Mouse (Mus musculus): ENCODE results near the gene Stx8. TPM values are rescaled to one million over a fixed set of nuclear protein-coding genes. Genes with fewer than 3 reads are reported as not detected.
A peak's percentile ranks its signal among the peaks of the same experiment; 100 is the strongest.

Gene Stx8
- polyA plus RNA-seq, 1 experiment from 2014 or later: 59.4 TPM

GRCm38 (mm10) chr11:68074686-68075085 lies 108.7 kb downstream of the Stx8 start:
- no peaks in the 10 kb centered on the region for H3K36me3 ChIP-seq
- H3K4me3 ChIP-seq: no peak overlapping the region
- H3K27me3 ChIP-seq: peaks cover 26% of the 10 kb centered on the region
- no peak for ATAC-seq (ENCODE audit: low FRiP score, low read depth)
- H3K27ac ChIP-seq: no peak overlapping the region
- peaks cover 48% of the 10 kb centered on the region for H3K4me1 ChIP-seq
- H3K4me2 ChIP-seq (replicated peaks): peak overlapping the region; percentile 2; the same call in 1 of the 2 replicates
- 22% methylated on average over 5 of the region's 5 CpGs for WGBS
- no peak overlapping the region for H3K9ac ChIP-seq
- no peaks in the 10 kb centered on the region for H3K9me3 ChIP-seq

DNA sequence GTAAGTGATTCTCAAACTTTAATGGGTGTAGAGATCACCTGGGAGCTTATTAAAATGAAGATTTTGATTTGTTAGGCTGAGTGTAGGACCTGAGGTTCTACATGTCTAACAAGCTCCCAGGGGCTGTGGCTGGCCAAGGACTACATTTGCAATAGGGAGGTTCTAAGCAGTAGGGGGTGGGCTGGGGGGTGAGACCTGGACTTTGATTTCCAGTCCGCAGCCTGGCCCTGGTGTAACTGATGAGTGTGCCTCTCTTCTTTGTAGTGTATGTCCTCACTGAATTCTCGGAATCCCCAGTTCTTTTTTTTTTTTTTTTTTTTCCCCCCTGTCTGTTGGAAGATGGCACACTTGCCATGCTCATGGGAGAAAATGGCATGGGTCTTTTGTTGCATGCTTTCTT lies 109.3 kb downstream of the Stx8 start:
- H3K4me3 ChIP-seq: no peak overlapping the region
- H3K36me3 ChIP-seq: no peaks in the 10 kb centered on the region
- no peak overlapping the region for H3K9ac ChIP-seq
- no peak overlapping the region for H3K4me2 ChIP-seq (replicated peaks)
- WGBS: 55% methylated on average over 2 of the region's 2 CpGs
- H3K4me1 ChIP-seq: peaks cover 48% of the 10 kb centered on the region
- peaks cover 26% of the 10 kb centered on the region for H3K27me3 ChIP-seq
- no peak overlapping the region for H3K27ac ChIP-seq
- ATAC-seq (ENCODE audit: low FRiP score, low read depth): no peak
- no peaks in the 10 kb centered on the region for H3K9me3 ChIP-seq

GRCm38 (mm10) chr11:68079756-68080155 lies 113.8 kb downstream of the Stx8 start:
- no peak for ATAC-seq (ENCODE audit: low FRiP score, low read depth)
- WGBS: 95% methylated on average over 2 of the region's 2 CpGs

GRCm38 (mm10) chr11:68080999-68081398 lies 115.0 kb downstream of the Stx8 start:
- Histone ChIP-seq H3K27ac (no peak overlapping the region), H3K4me1 (peaks cover 17% of the 10 kb centered on the region), H3K27me3 (peaks cover 8% of the 10 kb centered on the region; the same call in 1 of the 2 replicates), H3K9ac (no peak overlapping the region), H3K9me3 (0 out of 2 replicates have a peak, but pooled peaks cover 3% of the 10 kb centered on the region), H3K36me3 (no peaks in the 10 kb centered on the region), H3K4me3 (no peak overlapping the region), H3K4me2 (replicated peaks) (no peak overlapping the region)
- ATAC-seq (ENCODE audit: low FRiP score, low read depth): no peak
- 85% methylated on average over 2 of the region's 2 CpGs for WGBS

More at GRCm38 (mm10) chr11:68079756-68080155, 113.8 kb downstream of the Stx8 start:
- Histone ChIP-seq H3K4me2 (replicated peaks) (no peak overlapping the region), H3K36me3 (no peaks in the 10 kb centered on the region), H3K27ac (no peak overlapping the region), H3K9me3 (0 out of 2 replicates have a peak, but pooled peaks cover 3% of the 10 kb centered on the region), H3K27me3 (peaks cover 12% of the 10 kb centered on the region), H3K9ac (no peak overlapping the region), H3K4me3 (no peak overlapping the region), H3K4me1 (peaks cover 23% of the 10 kb centered on the region)

DNA sequence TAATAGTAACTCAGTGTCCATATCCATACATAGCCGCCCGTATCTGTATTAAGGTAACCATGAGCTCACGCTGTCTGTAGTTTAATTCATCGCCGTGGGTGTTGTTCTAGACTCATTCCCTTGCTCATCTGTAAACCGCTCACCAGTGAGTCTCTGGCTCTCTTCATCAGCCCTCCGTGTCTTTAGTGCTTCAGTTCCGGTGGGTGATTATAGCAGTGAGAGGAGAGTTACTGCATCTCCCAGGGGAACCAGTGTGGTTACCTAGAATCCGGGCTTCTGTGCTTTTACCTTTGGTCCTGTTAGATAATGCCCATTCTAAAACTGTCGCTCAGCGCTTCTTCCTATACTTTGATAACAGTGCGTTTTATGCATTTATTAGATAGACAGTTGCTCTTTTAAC lies 116.8 kb downstream of the Stx8 start:
- Histone ChIP-seq H3K27ac (no peak overlapping the region), H3K4me2 (replicated peaks) (no peak overlapping the region), H3K36me3 (no peaks in the 10 kb centered on the region), H3K9me3 (0 out of 2 replicates have a peak, but pooled peaks cover 3% of the 10 kb centered on the region), H3K27me3 (0 out of 2 replicates have a peak, but pooled peaks cover 2% of the 10 kb centered on the region), H3K4me3 (no peak overlapping the region), H3K4me1 (peaks cover 12% of the 10 kb centered on the region), H3K9ac (no peak overlapping the region)
- WGBS: 86% methylated on average over 12 of the region's 12 CpGs
- ATAC-seq (ENCODE audit: low FRiP score, low read depth): no peak

- no peak for ATAC-seq (ENCODE audit: low FRiP score, low read depth)
- Histone ChIP-seq H3K4me1 (peaks cover 6% of the 10 kb centered on the region), H3K27ac (no peak overlapping the region), H3K36me3 (no peaks in the 10 kb centered on the region), H3K9ac (no peak overlapping the region), H3K27me3 (0 out of 2 replicates have a peak, but pooled peaks cover 2% of the 10 kb centered on the region), H3K9me3 (0 out of 2 replicates have a peak, but pooled peaks cover 3% of the 10 kb centered on the region), H3K4me3 (no peak overlapping the region), H3K4me2 (replicated peaks) (no peak overlapping the region)
- 77% methylated on average over 6 of the region's 6 CpGs for WGBS
These were observed 117.6 kb downstream of the Stx8 start for GRCm38 (mm10) chr11:68083562-68083961.

DNA sequence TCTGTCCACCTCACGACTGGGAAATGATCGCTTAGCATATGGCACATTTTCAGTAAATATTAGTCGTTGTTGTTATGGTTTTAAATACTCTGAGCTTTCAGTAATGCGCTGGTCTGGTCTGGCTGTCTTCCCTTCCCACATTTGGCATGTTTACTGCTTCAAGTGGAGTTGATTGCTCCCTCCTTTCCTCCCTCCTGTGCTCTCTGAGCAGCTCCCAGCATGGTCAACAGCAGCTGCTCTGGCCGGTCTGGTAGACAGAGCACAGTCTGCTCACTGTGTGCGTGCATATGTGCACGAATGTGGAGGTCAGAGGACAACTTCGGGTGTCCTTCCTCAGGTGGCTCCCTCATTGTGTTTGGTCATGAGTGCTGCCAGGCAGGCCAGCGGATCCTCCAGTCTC lies 120.2 kb downstream of the Stx8 start:
- WGBS: 57% methylated on average over 9 of the region's 9 CpGs
- no peak overlapping the region for H3K27ac ChIP-seq
- H3K27me3 ChIP-seq: no peaks in the 10 kb centered on the region
- H3K4me2 ChIP-seq (replicated peaks): no peak overlapping the region
- ATAC-seq (ENCODE audit: low FRiP score, low read depth): no peak
- peaks cover 17% of the 10 kb centered on the region for H3K4me1 ChIP-seq
- H3K9me3 ChIP-seq: 0 out of 2 replicates have a peak, but pooled peaks cover 2% of the 10 kb centered on the region
- no peaks in the 10 kb centered on the region for H3K36me3 ChIP-seq
- no peak overlapping the region for H3K9ac ChIP-seq
- no peak overlapping the region for H3K4me3 ChIP-seq

DNA sequence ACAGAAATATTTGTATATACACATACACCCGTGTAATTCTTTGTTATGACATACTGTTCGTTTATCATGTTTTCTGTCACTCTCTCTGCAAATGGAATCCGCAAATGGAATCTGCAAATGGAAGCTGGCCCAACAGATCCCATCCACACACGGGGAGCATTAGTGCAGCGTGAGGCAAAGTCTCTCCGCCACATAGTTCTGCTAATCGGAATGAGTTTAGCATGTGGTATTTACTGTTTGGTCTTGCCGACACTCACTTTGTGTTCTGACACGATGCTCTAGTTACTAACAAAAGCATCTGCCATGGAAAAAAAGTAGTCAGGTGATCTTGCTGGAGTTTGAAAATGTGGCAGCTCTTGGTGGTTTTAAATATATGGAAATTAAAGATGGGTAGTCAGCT lies 123.4 kb downstream of the Stx8 start:
- no peak overlapping the region for H3K9ac ChIP-seq
- 57% methylated on average over 9 of the region's 9 CpGs for WGBS
- no peaks in the 10 kb centered on the region for H3K9me3 ChIP-seq
- H3K27me3 ChIP-seq: no peaks in the 10 kb centered on the region
- no peak for ATAC-seq (ENCODE audit: low FRiP score, low read depth)
- H3K4me1 ChIP-seq: peaks cover 17% of the 10 kb centered on the region
- no peak overlapping the region for H3K27ac ChIP-seq
- no peaks in the 10 kb centered on the region for H3K36me3 ChIP-seq
- no peak overlapping the region for H3K4me3 ChIP-seq
- H3K4me2 ChIP-seq (replicated peaks): peak overlapping the region; percentile 31

DNA sequence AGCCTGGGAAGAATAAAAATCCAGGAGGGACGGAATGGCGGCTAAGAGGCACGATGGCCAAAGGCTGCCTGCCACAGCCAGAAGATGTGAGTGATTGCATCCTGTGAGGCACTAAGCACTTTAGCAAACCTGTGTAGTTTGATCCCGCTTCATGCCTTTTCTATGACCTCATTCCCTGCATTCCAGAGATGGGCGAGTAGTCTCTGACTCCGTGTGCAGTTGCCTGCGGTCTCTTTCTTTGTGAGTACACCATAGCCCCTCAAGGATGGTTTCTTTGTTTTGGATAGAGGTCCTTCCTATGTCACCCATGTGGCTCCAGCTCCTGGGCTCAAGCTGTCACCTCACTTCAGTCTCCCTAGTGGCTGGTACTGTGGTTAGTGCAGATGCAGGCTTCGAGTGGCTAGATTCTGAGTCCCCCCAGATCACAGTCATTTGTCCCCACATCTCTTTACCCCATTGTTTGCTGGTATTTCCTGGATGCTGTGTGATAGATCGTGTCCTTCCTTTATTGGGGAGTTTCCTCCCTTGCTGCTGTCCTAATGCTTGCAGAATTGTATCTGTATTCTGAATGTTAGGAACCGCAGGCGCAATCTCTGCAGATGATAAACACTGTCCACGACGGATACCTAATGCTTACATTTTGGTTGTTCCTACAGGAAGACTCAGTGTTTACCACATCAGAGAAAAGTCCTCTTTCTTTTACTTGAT lies 124.0 kb downstream of the Stx8 start:
- H3K27me3 ChIP-seq: no peaks in the 10 kb centered on the region
- H3K27ac ChIP-seq: no peak overlapping the region
- peak overlapping the region; percentile 31 for H3K4me2 ChIP-seq (replicated peaks)
- H3K9me3 ChIP-seq: no peaks in the 10 kb centered on the region
- ATAC-seq (ENCODE audit: low FRiP score, low read depth): peak; percentile 80; the same call in 1 of the 2 replicates
- no peak overlapping the region for H3K4me3 ChIP-seq
- H3K9ac ChIP-seq: no peak overlapping the region
- WGBS: 34% methylated on average over 13 of the region's 13 CpGs
- H3K36me3 ChIP-seq: no peaks in the 10 kb centered on the region
- peaks cover 17% of the 10 kb centered on the region for H3K4me1 ChIP-seq

DNA sequence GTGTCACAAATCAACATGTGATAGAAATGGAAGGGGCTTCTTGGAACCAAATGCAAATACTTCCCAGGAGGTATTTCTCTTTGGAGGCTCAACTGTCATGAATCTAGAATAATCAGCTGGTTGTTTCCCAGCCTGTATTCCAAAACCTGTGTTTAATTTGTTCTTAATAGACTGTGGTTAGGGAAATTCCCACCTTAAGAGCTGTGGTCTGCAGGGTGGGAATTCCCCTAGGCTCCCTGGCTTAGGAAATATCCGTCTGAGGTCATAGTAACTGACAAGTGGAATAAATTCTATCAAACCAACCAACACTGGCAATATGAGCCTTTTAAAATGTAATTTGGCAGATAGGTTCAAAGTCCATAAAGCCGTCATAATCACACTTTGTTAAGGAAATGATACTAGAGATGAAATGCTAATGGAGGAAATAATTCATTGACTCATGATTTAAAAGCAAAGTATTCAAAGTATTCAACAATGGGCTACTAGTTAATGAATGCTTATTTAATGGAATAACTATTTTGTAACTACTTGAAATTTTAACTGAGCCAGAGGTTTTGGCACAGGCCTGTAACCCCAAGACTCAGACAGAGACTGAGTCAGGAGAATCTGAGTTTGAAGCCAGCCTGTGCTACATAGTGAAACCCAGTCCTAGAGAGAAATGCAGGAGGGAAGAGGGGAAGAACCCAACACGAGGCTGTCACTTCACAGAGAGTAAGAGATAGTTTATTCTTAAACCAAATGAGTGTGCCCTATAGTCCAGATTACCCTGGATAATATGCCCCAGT lies 126.2 kb downstream of the Stx8 start:
- H3K9ac ChIP-seq: no peak overlapping the region
- H3K9me3 ChIP-seq: no peaks in the 10 kb centered on the region
- no peak for ATAC-seq (ENCODE audit: low FRiP score, low read depth)
- H3K4me1 ChIP-seq: peaks cover 17% of the 10 kb centered on the region
- H3K27me3 ChIP-seq: no peaks in the 10 kb centered on the region
- no peak overlapping the region for H3K4me3 ChIP-seq
- no peak overlapping the region for H3K4me2 ChIP-seq (replicated peaks)
- 51% methylated on average over 3 of the region's 3 CpGs for WGBS
- H3K36me3 ChIP-seq: no peaks in the 10 kb centered on the region
- H3K27ac ChIP-seq: no peak overlapping the region

- H3K27ac ChIP-seq: no peak overlapping the region
- no peak overlapping the region for H3K4me2 ChIP-seq (replicated peaks)
- no peak overlapping the region for H3K4me3 ChIP-seq
- H3K27me3 ChIP-seq: no peaks in the 10 kb centered on the region
- H3K36me3 ChIP-seq: no peaks in the 10 kb centered on the region
- H3K9ac ChIP-seq: no peak overlapping the region
- 90% methylated on average over 1 of the region's 1 CpGs for WGBS
- H3K4me1 ChIP-seq: no peaks in the 10 kb centered on the region
- H3K9me3 ChIP-seq: no peaks in the 10 kb centered on the region
- no peak for ATAC-seq (ENCODE audit: low FRiP score, low read depth)
These were observed 135.6 kb downstream of the Stx8 start for GRCm38 (mm10) chr11:68101598-68101997.

GRCm38 (mm10) chr11:68103480-68103879 lies 137.5 kb downstream of the Stx8 start:
- Histone ChIP-seq H3K4me3 (no peak overlapping the region), H3K36me3 (no peaks in the 10 kb centered on the region), H3K9ac (no peak overlapping the region), H3K4me1 (0 out of 2 replicates have a peak, but pooled peaks cover 2% of the 10 kb centered on the region), H3K27ac (no peak overlapping the region), H3K27me3 (no peaks in the 10 kb centered on the region), H3K4me2 (replicated peaks) (no peak overlapping the region), H3K9me3 (no peaks in the 10 kb centered on the region)
- 82% methylated on average over 4 of the region's 4 CpGs for WGBS
- ATAC-seq (ENCODE audit: low FRiP score, low read depth): no peak

Data from limb, embryonic 13.5 days (tissue).